Mouse (Mus musculus) CH12.LX (cell line): ENCODE data around the gene Cdkn1b. TPM values are rescaled to one million over a fixed set of nuclear protein-coding genes. Genes with fewer than 3 reads are reported as not detected.

Experiments
- DNase-seq: peaks from one replicate; pipeline ENCODE4 v3.0.0-alpha.2; 2013; ENCODE audit errors: extremely low read depth
- H3K27ac ChIP-seq: 2 replicates; pipeline ENCODE4 v1.5.1; 2012; ENCODE audit warnings: low read depth, mild to moderate bottlenecking, control low read depth, moderate library complexity; ENCODE audit not compliant: insufficient read depth
- H3K27me3 ChIP-seq: replicated peaks from 2 replicates; pipeline ENCODE3; 2012; ENCODE audit warnings: inconsistent platforms
- H3K36me3 ChIP-seq, 2 experiments: replicated peaks in 1 of 2; 2 replicates each; pipeline versions ENCODE3 to v1.6.1; 2012; ENCODE audit warnings: inconsistent platforms in 1 of 2, low read length in 1 of 2, mild to moderate bottlenecking in 1 of 2, mixed read lengths in 1 of 2, moderate library complexity in 1 of 2; ENCODE audit not compliant: control insufficient read depth in 1 of 2, insufficient read depth in 1 of 2
- H3K4me1 ChIP-seq, 2 experiments: 2 replicates each; pipeline ENCODE4 v1.6.1; 2012; ENCODE audit warnings: inconsistent platforms in 1 of 2, moderate library complexity in 1 of 2; ENCODE audit not compliant: insufficient read depth in 2 of 2, control insufficient read depth in 1 of 2
- H3K4me2 ChIP-seq: 2 replicates; pipeline ENCODE4 v1.6.1; 2012; ENCODE audit warnings: low read depth, mild to moderate bottlenecking, control low read depth; ENCODE audit not compliant: poor library complexity, insufficient read depth, severe bottlenecking
- H3K4me3 ChIP-seq, 3 experiments: fragments of 150-350 bp in 1 of 3; sonication (generic) in 1 of 3; replicated peaks in 1 of 3; 2 replicates each; pipeline versions ENCODE3 to v1.5.1; 2011 to 2012; ENCODE audit warnings: low read depth in 2 of 3, low read length in 2 of 3, mild to moderate bottlenecking in 2 of 3, moderate library complexity in 2 of 3, control low read depth in 1 of 3, improper control_type of control experiment in 1 of 3, inconsistent platforms in 1 of 3, mixed read lengths in 1 of 3; ENCODE audit not compliant: poor library complexity in 1 of 3
- H3K79me2 ChIP-seq: replicated peaks from 2 replicates; pipeline ENCODE4 v1.6.1; 2012; ENCODE audit warnings: mild to moderate bottlenecking, moderate library complexity; ENCODE audit not compliant: control insufficient read depth, poor library complexity, insufficient read depth, severe bottlenecking; ENCODE audit errors: extremely low read depth
- H3K9ac ChIP-seq: 2 replicates; pipeline ENCODE4 v1.6.1; 2012; ENCODE audit warnings: low read depth, mild to moderate bottlenecking, control low read depth, moderate library complexity; ENCODE audit not compliant: insufficient read depth
- H3K9me3 ChIP-seq: replicated peaks from 2 replicates; pipeline ENCODE3; 2012; ENCODE audit warnings: low read length, inconsistent platforms, mixed read lengths
- BHLHE40 ChIP-seq: IDR thresholded peaks from 2 replicates; pipeline ENCODE4 v1.6.1; 2011; ENCODE audit warnings: mild to moderate bottlenecking, low read depth, low read length, improper control_type of control experiment
- CHD1 ChIP-seq: IDR thresholded peaks from 2 replicates; pipeline ENCODE4 v1.6.1; 2012; ENCODE audit warnings: low read depth, low read length, improper control_type of control experiment, inconsistent platforms
- CHD2 ChIP-seq: IDR thresholded peaks from 2 replicates; pipeline ENCODE4 v1.6.1; 2011; ENCODE audit warnings: low read length, improper control_type of control experiment
- CTCF ChIP-seq, 2 experiments: IDR thresholded peaks in 1 of 2; conservative IDR thresholded peaks in 1 of 2; 2 replicates each; pipeline ENCODE4 v1.5.1; 2011 to 2012; ENCODE audit warnings: low read depth in 2 of 2, low read length in 2 of 2, improper control_type of control experiment in 1 of 2, inconsistent platforms in 1 of 2, mild to moderate bottlenecking in 1 of 2, moderate library complexity in 1 of 2
- ELF1 ChIP-seq: IDR thresholded peaks from 2 replicates; pipeline ENCODE4 v1.6.1; 2014; ENCODE audit warnings: low read depth, mild to moderate bottlenecking, inconsistent platforms, low read length, improper control_type of control experiment
- ETS1 ChIP-seq: conservative IDR thresholded peaks from 2 replicates; pipeline ENCODE4 v1.6.1; 2012; ENCODE audit warnings: low read depth, mild to moderate bottlenecking, inconsistent platforms, low read length, improper control_type of control experiment, moderate library complexity
- GABPA ChIP-seq: IDR thresholded peaks from 2 replicates; pipeline ENCODE4 v1.6.1; 2012; ENCODE audit warnings: low read depth, low read length, improper control_type of control experiment, inconsistent platforms; ENCODE audit not compliant: insufficient replicate concordance
- HCFC1 ChIP-seq: IDR thresholded peaks from 2 replicates; pipeline ENCODE4 v1.6.1; 2012; ENCODE audit warnings: low read depth, mild to moderate bottlenecking, inconsistent platforms, low read length, improper control_type of control experiment
- IRF4 ChIP-seq: IDR thresholded peaks from 2 replicates; pipeline ENCODE4 v1.6.1; 2014; ENCODE audit warnings: low read depth, mild to moderate bottlenecking, inconsistent platforms, low read length, improper control_type of control experiment
- JUN ChIP-seq: IDR thresholded peaks from 2 replicates; pipeline ENCODE4 v1.6.1; 2011; ENCODE audit warnings: low read depth, mild to moderate bottlenecking, low read length, improper control_type of control experiment, moderate library complexity; ENCODE audit not compliant: insufficient read depth
- JUND ChIP-seq: conservative IDR thresholded peaks from 2 replicates; pipeline ENCODE4 v1.6.1; 2011; ENCODE audit warnings: low read depth, low read length, improper control_type of control experiment
- KAT2A ChIP-seq: IDR thresholded peaks from 2 replicates; pipeline ENCODE4 v1.6.1; 2012; ENCODE audit warnings: low read length, improper control_type of control experiment, inconsistent platforms; ENCODE audit not compliant: insufficient replicate concordance
- MAZ ChIP-seq: IDR thresholded peaks from 2 replicates; pipeline ENCODE4 v1.6.1; 2012; ENCODE audit warnings: low read depth, mild to moderate bottlenecking, inconsistent platforms, low read length, improper control_type of control experiment, moderate library complexity
- MEF2A ChIP-seq: IDR thresholded peaks from 2 replicates; pipeline ENCODE4 v1.6.1; 2014; ENCODE audit warnings: low read depth, mild to moderate bottlenecking, inconsistent platforms, low read length, improper control_type of control experiment, borderline replicate concordance
- MXI1 ChIP-seq: IDR thresholded peaks from 2 replicates; pipeline ENCODE4 v1.6.1; 2011; ENCODE audit warnings: mild to moderate bottlenecking, low read depth, low read length, improper control_type of control experiment
- NRF1 ChIP-seq: IDR thresholded peaks from 2 replicates; pipeline ENCODE4 v1.6.1; 2014; ENCODE audit warnings: low read depth, mild to moderate bottlenecking, inconsistent platforms, low read length, improper control_type of control experiment, moderate library complexity
- RAD21 ChIP-seq: IDR thresholded peaks from 2 replicates; pipeline ENCODE4 v1.6.1; 2011; ENCODE audit warnings: low read depth, mild to moderate bottlenecking, low read length, improper control_type of control experiment, moderate library complexity
- SIN3A ChIP-seq: IDR thresholded peaks from 2 replicates; pipeline ENCODE4 v1.6.1; 2012; ENCODE audit warnings: low read length, improper control_type of control experiment, inconsistent platforms
- SMC3 ChIP-seq: IDR thresholded peaks from 2 replicates; pipeline ENCODE4 v1.6.1; 2011; ENCODE audit warnings: low read depth, low read length, improper control_type of control experiment
- TBP ChIP-seq: conservative IDR thresholded peaks from 2 replicates; pipeline ENCODE4 v1.6.1; 2011; ENCODE audit warnings: low read depth, low read length, improper control_type of control experiment
- USF1 ChIP-seq: IDR thresholded peaks from 2 replicates; pipeline ENCODE4 v1.6.1; 2014; ENCODE audit warnings: low read depth, mild to moderate bottlenecking, inconsistent platforms, low read length, improper control_type of control experiment
- ZC3H11A ChIP-seq: IDR thresholded peaks from 2 replicates; pipeline ENCODE4 v1.6.1; 2012; ENCODE audit warnings: low read depth, mild to moderate bottlenecking, inconsistent platforms, low read length, improper control_type of control experiment
- ZKSCAN1 ChIP-seq: IDR thresholded peaks from 2 replicates; pipeline ENCODE4 v1.6.1; 2012; ENCODE audit warnings: low read depth, inconsistent platforms, low read length, improper control_type of control experiment, borderline replicate concordance
- ZMIZ1 ChIP-seq: IDR thresholded peaks from 2 replicates; pipeline ENCODE4 v1.6.1; 2012; ENCODE audit warnings: low read depth, mild to moderate bottlenecking, inconsistent platforms, low read length, improper control_type of control experiment
- ZNF384 ChIP-seq: IDR thresholded peaks from 2 replicates; pipeline ENCODE4 v1.6.1; 2012; ENCODE audit warnings: low read depth, low read length, improper control_type of control experiment, inconsistent platforms
- dilution Hi-C: fragments of 300-500 bp; cut with MboI; formaldehyde crosslinking; loops from 2 replicates; pipeline ENCODE4 v1.14.3; 2020; ENCODE audit warnings: low sequenced_read_pairs; ENCODE audit not compliant: extremely low pct_unique_long_range_greater_than_20kb, extremely low pct_ligation_motif_present
- in situ Hi-C: fragments of 300-500 bp; cut with MboI; formaldehyde crosslinking; loops from 3 replicates; pipeline ENCODE4 v1.14.3; 2019; ENCODE audit warnings: low sequenced_read_pairs, low pct_ligation_motif_present, low pct_unique_long_range_greater_than_20kb, mixed read lengths
- polyA plus RNA-seq: library from polyadenylated mRNA; unstranded; fragments of >175 nt; gene quantifications from 2 replicates; pipeline ENCODE4 v1.2.1, GENCODE M21; 2012; ENCODE audit warnings: low read depth; ENCODE audit not compliant: insufficient read length
- total RNA-seq, 2 experiments: library from RNA; depleted of rRNA; stranded (reverse); fragments of 300-350 nt in 1 of 2; fragments of >200 nt in 1 of 2; gene quantifications; 2 replicates each; pipeline ENCODE4 v1.2.3; 2012 to 2014

The Cdkn1b gene
- total and polyA plus RNA-seq, 3 experiments = 19.2 to 23.5 (median 20.9) TPM

DNA sequence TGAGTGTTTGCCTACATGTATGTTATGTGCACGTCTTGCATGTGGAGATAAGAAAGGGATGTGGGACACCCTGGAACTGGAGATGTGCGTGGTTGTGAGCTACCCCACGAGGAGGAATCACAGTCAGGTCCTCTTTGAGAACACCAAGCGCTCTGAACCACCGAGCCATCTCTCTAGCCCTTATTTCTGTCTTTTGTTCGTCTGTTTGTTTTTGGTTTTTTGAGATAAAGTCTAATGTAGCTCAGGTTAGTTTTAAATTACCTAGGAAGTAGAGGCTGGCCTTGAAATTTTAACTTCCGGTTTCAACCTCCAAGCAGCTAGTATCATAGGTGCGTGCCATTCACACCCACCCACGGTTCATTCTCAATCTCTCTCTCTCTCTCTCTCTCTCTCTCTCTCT is 26.7 kb downstream of the Cdkn1b start:
- H3K27ac ChIP-seq = no peak overlapping the region
- H3K27me3 ChIP-seq = no peaks in the 10 kb centered on the region
- H3K9ac ChIP-seq = no peak overlapping the region
- in situ Hi-C loops (no loop called here), dilution Hi-C loops (no loop called here)
- TF ChIP-seq ETS1 (no peak), ZNF384 (no peak), ZC3H11A (no peak), BHLHE40 (no peak), ZMIZ1 (no peak), USF1 (no peak)
- TF ChIP-seq, all 38 proteins: peak for 0
- H3K79me2 ChIP-seq = peaks cover 62% of the 10 kb centered on the region
- H3K9me3 ChIP-seq = no peaks in the 10 kb centered on the region
- peaks cover 49 to 80% of the 10 kb centered on the region in 2 experiments for H3K36me3 ChIP-seq
- peak overlapping the region; percentile 11; the same call in 1 of the 2 replicates for H3K4me2 ChIP-seq
- no peak for DNase-seq
- peaks cover 6 to 31% of the 10 kb centered on the region in 2 experiments; a peak in 3 of 4 replicates for H3K4me1 ChIP-seq
- no peak overlapping the region for H3K4me3 ChIP-seq

DNA sequence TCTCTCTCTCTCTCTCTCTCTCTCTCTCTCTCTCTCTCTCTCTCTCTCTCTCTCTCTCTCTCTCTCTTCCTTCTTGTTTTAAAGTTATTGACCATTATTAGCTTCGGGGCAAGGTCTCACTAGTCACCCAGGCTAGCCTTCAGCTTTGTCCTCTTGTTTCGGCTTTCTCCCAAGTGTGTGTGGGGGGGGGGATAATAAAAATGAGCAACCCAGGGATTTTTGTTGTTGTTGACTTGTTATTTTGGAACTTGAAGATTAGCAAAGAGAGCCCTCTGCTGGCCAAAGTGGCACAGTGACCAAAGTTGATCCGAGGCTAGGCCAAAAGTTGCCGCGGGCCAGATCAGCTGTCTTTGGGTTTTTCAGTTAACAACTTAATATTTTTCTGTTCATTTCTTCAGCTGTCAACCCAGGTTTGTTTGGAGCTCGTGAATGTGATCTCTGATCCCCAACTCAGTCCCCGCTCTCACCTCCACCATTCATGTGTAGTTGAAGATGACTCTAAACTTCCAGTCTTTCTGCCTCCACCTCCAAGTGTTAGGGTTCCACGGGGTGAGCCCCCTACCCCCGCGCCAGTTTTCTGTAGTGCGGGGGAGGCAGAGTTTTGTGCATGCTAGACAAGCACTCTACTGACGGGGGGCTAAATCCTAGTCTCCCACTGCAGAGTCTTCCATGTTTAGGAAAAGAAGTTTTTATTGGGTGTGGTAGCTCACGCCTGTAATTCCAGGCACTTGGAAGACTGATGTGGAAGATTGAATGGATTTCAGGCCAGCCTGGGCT is 27.3 kb downstream of the Cdkn1b start:
- Histone ChIP-seq H3K79me2 (peaks cover 57% of the 10 kb centered on the region), H3K4me2 (no peak overlapping the region), H3K36me3 (peaks cover 45 to 79% of the 10 kb centered on the region in 2 experiments), H3K9me3 (no peaks in the 10 kb centered on the region), H3K4me1 (peaks cover 6 to 26% of the 10 kb centered on the region in 2 experiments; a peak in 3 of 4 replicates), H3K27ac (no peak overlapping the region), H3K27me3 (no peaks in the 10 kb centered on the region), H3K4me3 (no peak overlapping the region), H3K9ac (no peak overlapping the region)
- dilution Hi-C loops = no loop called here
- in situ Hi-C loops = no loop called here
- DNase-seq = peak; percentile 75
- TF ChIP-seq RAD21 (peak; percentile 77), NRF1 (no peak), GABPA (no peak), SIN3A (no peak), MEF2A (no peak), MXI1 (no peak), CHD1 (no peak), HCFC1 (no peak), ZC3H11A (no peak), JUND (no peak), IRF4 (no peak), CHD2 (no peak), SMC3 (peak; percentile 71), KAT2A (no peak), ELF1 (no peak), ZKSCAN1 (no peak), MAZ (no peak), CTCF (conservative IDR thresholded peaks at IDR 0.05 in 1 of 2, IDR thresholded peaks at IDR 0.05 in 1 of 2; ENCODE audit: low read depth in 2 of 2, low read length in 2 of 2) (peak; percentile 30 to 79; a peak in 3 of 4 replicates), ZMIZ1 (no peak), ETS1 (no peak), TBP (no peak), JUN (no peak)
